Mouse (Mus musculus) adipocyte (in vitro differentiated cells): ENCODE data around the gene Tmem234.

Source experiments
- DNase-seq: peaks from one replicate; pipeline ENCODE4 v3.0.0-alpha.2; 2016; ENCODE audit warnings: low spot score

The Tmem234 gene

DNA sequence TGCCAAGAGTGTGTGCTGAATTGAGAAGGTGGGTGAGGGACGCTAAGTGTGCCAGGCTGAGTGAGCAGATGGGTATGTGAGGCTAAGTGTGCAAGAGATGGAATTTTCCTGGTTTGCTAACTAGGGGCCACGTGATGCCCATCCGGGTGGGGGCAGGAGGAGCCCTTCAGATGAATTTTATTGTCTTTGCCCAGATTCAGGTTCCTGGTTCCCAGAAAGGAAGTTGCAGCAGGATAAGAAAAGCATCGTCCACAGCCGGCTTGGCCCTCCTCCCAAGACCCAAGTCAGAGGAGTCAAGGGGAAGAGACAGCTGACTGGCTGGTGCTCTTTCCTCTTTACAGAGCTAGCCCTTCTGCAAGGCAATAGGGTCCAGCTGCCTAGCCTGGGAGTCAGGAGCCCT lies 22.0 kb upstream of the Tmem234 start, which contains the start of gene Fam167b:
Gene Fam167b (minus strand): TSS at position 84 of the 400 bp plus-strand sequence.
- DNase-seq = no peak

DNA sequence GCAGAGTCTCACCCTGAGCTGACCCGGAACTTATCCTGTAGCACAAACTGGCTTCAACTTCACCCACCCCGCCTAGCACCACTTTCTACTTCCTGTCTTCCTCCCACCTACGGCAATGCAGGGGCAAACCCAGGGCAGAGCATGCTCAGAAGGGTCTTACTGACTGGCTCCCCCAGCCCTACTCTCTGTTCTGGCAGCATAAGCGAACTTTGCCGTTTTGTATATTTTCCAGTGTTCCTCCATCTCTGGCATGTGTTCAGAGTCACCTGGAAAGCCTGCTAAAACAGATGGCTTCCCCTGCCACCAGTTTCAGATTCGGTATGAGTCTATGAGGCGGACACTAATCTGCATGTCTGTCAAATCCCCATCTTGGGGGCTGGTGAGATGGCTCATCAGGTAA lies 20.1 kb upstream of the Tmem234 start:
- DNase-seq = no peak

DNA sequence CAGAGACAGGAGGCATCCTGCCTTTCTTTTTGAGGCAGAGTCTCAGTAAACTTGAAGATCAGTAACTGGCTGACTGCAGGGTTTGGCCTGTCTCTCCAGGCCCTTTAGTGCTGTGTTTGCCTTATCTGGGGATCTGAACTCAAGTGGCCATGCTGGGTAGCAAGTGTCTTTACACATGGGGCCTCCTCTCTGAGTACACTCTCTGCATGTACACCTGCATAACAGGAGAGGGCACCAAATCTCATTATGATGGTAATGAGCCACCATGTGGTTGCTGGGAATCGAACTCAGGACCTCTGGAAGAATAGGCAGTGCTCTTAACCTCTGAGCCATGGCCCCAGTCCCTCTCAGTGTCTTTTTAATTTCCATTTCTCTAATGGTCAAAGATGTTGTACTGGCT lies 18.2 kb upstream of the Tmem234 start:
- DNase-seq = no peak

DNA sequence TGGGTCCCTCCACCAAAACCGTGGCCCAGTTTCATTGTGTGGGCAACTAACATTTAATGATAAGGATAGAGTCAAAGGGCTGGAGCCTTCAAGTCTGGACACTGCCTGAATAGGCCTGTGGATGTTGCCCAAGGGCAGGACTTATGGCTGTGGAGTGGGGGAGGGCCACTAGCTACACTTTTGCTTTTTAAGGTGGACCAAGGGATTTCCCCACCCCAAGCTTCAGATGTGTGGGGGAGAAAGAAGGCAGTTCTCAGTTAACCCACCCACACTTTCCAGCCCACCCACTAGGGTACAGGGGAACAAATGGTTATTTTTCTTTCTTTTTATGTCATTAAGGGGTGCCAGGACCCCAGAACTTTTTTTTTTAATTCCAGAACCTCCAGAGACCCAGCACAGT lies 16.1 kb upstream of the Tmem234 start:
- DNase-seq = no peak

DNA sequence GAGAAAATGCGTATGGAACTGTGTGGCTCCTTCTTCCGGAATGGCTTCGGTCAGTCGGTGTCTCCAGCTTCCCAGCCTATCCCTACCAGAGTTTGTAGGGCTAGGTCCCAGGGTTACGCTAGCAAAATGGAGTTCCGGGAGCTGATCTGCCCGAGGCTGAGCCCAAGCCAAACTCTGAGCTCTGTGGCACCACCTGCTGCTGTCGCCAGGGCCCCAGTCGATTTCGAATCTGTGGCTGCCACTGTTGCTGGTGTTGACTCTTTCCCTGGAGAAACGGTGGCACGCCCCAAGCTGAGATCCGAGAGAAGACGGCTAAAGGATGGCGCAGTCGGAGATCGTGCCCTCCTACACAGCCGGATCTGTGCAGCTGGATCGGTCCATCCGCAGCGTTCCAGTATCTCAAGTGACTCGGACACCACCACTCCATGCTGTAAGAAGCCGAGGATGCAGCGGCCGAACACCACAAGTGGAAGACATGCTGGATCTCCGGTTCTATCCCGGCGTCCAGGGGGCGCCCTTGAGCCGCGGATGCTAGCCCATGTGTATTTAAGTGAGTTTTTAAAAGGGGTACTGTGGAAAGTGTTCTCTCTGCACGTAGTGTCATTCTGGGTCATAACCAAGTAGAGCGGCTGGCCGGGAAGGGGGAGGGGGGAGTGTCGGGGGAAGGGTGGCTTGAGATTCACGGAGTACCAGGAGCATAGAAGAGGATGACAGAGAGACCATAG lies 15.4 kb upstream of the Tmem234 start:
- DNase-seq = peak; percentile 20

DNA sequence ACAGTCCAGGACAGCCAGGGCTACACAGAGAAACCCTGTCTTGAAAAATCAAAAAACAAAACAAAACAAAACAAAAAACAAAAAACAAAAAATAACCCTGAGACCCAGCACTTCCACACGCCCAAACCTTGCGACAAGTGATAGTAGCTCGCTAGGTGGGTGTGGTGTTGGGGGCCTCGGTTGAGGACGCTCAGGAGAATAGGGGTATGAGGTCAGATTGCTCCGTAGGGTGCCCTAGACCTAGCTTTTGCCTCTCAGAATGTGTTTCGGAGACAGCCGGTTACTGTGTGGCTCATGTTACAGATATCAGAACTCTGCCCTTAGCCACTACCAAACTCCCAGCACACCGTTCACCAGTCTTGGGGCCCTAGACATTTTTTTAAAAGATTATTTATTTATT lies 14.7 kb upstream of the Tmem234 start:
- DNase-seq = no peak

DNA sequence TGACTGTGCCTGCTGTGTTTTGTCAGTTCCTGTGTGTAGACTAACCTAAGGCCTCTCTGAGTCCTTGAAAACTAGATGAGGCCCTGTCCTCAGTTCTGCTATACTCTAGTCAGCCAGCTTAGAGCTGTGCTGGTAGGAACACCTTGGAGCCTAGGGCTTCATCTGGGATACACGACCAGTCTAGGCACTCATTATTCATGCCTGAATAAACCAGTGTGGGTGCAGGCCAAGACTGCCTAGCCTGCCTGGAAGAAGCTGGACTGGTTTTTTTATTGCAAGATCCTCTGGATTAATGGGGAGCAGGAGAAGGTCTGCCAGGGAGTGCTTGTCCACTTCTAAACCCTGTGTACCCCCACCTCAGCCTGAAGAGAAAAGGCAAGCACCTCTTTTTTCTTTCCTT lies 13.5 kb upstream of the Tmem234 start:
- DNase-seq = no peak

DNA sequence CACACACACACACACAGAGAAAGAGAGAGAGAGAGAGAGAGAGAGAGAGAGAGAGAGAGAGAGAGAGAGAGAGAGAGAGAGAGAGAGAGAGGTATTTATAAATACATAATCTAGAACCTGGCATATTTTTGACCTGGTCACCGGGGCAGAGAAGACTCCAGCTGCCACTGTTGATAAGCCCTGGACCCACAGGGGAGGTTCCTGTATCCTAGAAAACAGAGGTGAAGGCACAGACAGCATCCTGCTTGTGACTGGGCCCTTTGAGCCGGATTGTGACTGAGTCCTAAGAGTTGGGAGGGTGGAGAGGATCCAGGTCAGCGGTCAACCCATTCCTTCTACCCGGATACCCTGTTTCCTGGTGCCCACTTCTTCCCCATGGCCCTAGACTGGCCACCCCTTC lies 11.6 kb upstream of the Tmem234 start:
- no peak for DNase-seq

DNA sequence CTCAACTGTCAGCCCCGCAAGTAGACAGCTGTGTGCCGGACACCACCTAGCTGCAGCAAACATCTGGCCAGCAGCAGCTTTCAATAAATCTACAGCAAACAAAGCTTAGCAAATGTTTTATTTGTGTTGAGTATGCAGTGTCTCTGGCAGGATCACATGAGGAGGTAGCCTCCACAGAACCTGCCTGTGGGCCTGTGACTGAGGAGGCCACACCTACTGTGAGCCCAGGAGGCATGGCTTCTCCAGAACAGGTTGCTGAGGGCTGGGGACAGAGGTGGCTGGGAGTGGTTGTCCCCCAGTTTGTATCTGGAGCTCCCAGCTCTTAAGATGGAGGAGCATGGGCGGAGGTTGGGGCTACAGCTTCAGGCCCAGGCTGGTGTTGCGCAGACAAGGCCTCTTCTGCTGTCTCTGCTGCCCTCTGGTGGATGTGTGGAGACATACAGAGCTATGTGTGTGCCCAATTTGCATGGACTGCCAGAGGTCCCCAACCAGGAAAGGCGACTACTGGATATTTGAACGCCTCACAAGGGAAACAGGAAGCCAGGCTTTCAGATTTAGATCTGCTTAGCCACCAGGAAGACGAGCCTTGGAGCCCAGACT lies 8.1 kb downstream of the Tmem234 start:
- peak; percentile 88 for DNase-seq

DNA sequence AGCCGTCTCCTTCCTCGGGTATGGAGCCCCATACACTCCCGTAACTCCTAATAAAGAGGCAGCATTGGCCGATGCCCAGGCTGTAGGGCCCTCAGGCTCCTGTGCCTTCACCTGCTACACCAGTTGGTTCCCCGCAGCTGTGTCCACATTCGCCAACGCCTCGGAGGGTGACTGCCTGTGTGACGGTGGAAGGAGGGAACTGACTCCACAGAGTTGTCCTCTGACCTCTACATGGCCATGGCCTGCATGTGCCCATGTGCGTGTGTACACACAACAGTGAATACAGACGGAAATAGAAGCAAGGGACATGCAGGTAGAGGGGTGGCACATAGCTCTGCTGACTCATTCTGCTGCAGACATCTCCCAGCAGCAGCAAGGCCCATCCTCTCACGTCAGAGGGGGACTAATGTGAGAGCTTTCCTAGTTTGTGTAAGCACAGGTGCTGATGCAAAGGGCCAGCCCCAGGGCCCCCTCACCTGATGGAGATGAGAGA lies 8.7 kb downstream of the Tmem234 start:
- no peak for DNase-seq

DNA sequence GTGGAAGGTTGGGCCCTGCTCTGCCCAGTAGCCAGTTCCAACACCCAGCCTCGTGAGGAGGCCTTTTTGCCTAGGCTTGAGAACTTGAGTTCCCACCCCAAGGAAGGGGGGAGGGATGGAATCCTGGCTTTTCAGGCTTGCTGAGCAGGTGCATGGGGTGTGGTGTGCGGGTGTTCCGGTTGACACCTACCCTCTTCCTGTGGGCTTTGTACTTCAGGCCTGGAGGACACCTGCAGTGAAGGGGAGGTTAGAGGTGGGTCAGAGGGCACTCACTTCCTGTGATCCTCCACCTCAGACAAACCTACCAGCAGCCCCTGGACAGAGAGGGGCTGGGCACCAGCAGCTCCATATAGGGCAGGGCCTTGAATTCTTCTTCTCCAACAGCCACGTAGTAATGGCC lies 9.6 kb downstream of the Tmem234 start:
- DNase-seq = no peak

DNA sequence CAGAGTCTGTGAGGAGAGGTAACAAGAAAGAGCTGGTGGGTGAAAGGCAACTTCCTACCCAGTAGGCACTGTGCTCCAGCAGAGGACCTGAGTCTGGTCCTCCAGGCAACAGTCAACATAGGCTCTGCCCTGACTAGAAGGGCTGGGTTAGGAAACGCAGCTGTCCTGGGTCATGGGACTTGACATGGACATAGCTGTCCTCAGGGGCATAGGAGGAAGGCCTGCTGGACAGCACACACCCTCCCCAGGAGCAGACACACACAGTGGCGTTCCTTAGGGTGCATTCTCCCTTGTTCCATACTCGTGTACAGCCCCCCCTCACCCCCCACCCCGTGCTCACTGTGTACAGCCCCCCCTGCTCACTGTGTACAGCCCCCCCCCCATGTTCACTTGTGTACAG lies 10.0 kb downstream of the Tmem234 start:
- no peak for DNase-seq

DNA sequence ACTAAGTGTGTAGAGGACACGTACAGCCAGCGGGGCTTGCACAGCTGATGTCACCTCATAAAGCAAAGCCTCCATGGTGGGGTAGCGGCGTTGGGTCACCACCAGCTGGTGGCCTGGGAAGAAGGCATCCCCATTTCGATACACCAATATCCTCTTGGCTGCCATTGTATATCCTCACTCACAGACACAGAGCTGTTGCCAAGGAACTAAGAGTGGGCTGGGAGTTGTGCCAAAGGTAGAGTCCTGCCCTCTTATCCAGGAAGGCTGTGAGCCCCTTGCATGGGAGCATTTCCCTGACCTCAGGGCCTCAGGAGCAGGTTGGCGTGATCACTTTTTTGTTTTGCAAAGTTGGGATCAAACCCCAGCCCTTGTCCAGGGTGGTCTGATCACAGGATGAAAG lies 13.6 kb downstream of the Tmem234 start, which contains the start of gene Dcdc2b:
Gene Dcdc2b (minus strand): TSS at position 165 of the 400 bp plus-strand sequence.
- DNase-seq = no peak

DNA sequence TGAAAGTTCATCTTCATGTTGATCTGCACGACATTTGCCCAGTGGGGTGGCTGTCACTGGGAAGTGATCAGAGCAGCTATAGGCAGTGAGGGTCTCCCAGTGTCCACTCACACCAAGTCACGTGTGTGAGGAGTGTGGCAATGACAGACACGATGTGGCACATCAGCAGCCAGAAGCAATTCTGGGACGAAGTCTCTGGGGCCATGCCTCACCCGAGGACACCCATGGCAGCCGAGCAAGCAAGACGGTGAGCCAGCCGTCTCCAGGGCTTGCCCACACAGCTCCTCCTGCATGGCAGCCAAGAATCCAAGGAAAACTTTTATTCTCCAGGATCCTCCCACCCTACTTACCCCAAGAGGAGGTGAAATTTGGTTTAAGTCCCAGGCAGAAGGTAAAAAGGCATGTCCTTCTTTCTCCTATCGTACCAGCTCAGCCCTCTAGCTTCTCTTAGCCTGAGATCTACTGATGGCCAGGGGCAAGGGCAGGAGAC lies 15.4 kb downstream of the Tmem234 start:
- DNase-seq = no peak

DNA sequence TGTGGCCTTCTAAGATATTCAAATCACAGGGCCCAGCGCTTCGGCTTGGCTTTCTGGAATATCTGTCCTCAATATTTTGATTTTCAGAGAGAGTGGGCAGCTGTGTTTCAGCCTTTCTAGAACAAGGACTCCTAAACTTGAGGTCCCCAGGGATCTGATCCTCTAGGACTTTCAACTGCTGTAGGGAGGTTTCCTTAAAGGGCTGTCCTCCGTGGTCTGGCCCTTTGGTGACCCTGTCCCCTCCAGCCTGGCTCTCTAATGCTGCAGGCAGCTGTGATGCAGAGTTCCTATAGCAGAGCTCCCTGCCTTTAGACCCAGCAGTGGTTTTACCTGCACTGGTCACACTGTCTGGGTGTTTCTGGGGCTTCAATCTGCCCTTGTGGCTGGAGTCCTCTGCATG lies 16.2 kb downstream of the Tmem234 start:
- no peak for DNase-seq

DNA sequence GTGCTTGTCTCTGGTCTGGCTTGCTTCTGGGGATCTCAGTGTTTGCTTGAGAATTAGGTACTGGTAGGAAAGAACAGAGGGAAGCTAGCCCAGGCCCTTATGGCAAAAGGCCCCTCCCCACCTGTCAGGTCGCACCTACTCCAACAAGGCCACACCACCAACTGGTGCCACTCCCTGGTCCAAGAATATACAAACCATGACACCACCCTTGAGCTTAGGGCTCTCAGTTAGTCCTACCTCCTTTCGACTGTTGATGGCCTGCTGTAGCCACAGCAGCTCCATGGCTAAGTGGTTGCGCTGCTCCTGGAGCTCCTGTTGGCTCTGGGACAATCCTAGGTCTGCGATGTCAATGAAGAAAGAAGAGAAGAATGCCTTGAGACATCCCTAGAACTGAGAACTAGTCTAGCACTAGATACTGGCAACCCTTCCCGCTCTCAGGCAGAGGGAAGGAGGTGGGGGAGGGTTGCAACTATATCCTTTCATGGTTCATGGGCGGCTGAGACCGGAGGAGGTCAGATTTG lies 16.7 kb downstream of the Tmem234 start:
- no peak for DNase-seq

DNA sequence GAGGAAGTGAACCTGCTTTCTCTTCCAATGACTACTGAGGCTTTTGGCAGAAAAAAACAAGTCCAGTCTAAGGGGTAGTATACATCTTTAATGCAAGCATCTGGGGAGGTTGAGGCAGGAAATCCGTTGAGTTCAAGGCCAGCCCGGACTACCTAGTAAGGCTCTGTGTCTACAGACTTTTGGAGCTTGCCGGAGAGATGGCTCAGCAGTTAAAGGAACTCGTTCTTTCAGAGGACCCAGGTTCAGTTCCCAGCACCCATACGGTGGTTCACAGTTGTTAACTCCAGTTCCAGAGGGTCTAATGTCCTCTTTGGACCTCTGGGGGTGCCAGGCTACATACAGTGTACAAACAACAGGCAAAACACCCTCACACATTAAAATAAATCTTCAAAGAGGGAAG lies 17.6 kb downstream of the Tmem234 start:
- no peak for DNase-seq

DNA sequence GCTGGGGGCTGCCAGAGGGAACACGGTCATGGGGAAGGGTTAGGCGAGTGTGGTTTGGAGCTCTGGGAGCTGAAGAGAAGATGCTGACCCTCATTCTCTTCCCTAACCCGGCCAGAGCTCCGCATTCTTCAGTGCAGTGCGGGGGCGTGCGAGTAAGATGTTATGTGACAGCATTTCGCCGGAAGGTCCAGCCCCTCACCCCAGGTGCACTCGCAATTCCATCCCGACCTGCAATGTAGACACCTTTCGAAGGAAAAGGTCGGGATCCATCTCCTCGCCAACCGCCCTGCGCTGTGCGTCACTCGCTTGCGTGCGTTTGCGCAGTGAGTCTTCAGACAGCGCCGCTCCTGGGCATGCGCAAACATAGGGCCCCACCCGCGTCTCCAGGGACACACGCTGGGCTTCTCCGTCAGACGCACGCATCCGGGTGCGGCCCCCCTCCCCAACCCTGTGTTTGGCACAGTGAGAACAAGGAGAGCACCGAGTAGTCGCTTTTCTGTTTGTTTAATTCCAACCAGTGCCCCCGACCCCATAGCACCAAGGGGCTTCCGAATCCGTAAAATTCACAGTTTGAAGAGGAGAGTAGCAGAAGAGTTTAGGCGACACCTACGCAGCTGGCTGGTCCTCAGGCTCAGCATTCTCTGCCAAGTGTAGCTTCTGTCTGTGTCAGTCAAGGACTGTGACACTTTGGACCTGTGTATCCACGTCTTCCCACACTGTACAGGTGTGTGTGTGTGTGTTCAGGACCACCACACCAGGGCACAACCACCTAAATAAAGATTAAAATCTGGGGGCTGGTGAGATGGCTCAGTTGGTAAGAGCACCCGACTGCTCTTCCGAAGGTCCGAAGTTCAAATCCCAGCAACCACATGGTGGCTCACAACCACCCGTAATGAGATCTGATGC lies 18.6 kb downstream of the Tmem234 start, which contains the start of gene Iqcc:
Gene Iqcc (minus strand): TSS at position 314 of the 906 bp plus-strand sequence.
- peak; percentile 95 for DNase-seq

DNA sequence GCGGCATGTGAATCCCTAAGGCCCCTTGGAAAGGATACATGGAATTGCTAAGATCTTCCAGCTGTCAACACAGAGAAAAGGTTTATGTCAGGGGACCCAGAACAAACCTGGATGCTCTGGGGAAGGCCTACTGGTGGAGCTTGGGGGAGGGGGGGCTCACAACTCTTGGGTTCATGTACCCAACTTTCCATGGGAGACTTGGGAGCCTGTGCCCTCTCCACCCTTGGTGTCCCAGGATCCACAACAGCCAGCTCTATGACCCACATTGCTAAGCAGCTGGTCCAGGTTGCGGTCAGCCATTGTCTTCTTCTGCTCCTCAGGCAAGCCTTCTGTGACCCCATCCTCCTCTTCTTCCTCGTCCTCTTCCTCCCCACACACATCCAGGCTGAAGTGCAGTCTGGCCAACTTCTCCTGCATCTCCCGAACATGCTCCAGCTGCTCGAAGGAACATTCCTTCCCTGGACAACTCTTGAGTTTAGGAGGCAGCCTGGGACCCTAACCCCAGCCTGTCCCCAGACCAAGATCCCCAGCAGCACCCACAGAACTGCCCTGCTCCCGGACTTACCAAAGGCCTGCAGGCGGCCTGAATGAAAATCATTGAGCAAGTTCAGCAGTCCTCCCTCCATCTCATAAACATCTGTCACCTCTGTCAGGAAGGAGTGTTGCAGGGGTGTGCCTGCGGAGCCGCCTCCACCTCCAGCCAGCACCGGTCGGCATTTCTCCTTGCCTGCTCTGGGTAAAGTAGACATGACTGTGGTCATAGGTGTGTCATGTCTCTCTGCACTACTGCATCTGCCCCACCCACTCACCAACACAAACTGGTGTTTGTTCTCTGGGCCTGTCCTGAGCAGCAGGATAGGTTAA lies 20.2 kb downstream of the Tmem234 start:
- DNase-seq = no peak

DNA sequence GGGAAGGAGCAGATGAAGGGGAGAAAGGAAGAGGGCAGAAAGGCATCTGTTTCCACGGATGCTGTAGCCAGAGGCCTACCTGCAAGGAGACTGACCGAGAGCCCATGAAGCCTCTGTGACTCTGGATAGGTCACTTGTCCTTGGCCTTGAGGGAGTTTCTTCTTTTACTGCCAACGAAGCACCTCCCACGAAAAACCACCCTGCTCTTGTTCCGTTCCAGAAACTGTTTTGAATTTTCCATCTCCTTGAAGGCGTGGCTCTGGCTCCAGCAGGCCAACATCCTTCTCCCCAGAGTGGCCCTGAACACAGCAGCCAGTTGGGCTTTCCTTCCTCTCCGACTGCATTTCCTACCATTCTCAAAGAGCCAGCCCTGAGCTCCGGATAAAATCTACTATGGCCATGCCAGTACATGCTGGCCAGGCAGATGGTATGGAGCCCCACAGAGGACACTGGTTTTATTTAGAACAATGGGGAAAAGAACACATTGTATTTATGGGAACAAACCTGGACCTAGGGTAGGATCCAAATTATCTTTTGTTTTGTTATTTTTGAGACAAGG lies 20.9 kb downstream of the Tmem234 start:
- no peak for DNase-seq
